In genomic region chr1:152578108-152578721, GRCm38 (mm10) we compare ENCODE assay signal across 10 mouse cellular contexts.
DNase-seq lines count a peak whose midpoint lies in the region; ATAC-seq and TF ChIP-seq lines count a peak whose summit lies in the region.
"Had no signal": no experiment of that assay in that cellular context is flagged by ENCODE, and none has a peak within 500 bp of the region (broad histone marks: within the 10 kb centered on the region; RNA-seq: fewer than 3 reads in every experiment).

No protein-coding gene starts in this region.

- no peak for TF ChIP-seq EP300 in heart, postnatal 0 days (IDR thresholded peaks at IDR 0.05; ENCODE audit: low read depth)

- no peak for ATAC-seq in heart, postnatal 0 days (ENCODE audit: insufficient read depth, low read depth)
- ATAC-seq in forebrain, embryonic 12.5 days (ENCODE audit: low FRiP score), result no peak
- no peak for ATAC-seq in midbrain, embryonic 13.5 days

- peak overlapping the region; percentile 8; the same call in 1 of the 2 replicates for H3K27ac ChIP-seq in heart, postnatal 0 days (ENCODE audit: low read depth)
- H3K27ac ChIP-seq in forebrain, embryonic 12.5 days, result no peak overlapping the region
- no peak overlapping the region for H3K27ac ChIP-seq in midbrain, embryonic 13.5 days
- H3K27ac ChIP-seq: left cerebral cortex, adult 2 months had no signal

- intact Hi-C loops in heart, postnatal 25 days (cut with DNase I), result loop anchor here (2.0 kb wide), 1 partner anchor 15 kb away; no protein-coding TSS in a partner anchor

- WGBS in heart, postnatal 0 days, result 62% methylated on average over 19 of the region's 19 CpGs
- WGBS in forebrain, embryonic 12.5 days, result 38% methylated on average over 19 of the region's 19 CpGs
- WGBS in midbrain, embryonic 13.5 days, result 33% methylated on average over 19 of the region's 19 CpGs

- H3K4me2 ChIP-seq in heart, postnatal 0 days (ENCODE audit: low read depth, low read length), result no peak overlapping the region
- no peak overlapping the region for H3K4me2 ChIP-seq in forebrain, embryonic 12.5 days
- H3K4me2 ChIP-seq in midbrain, embryonic 13.5 days (replicated peaks), result peak overlapping the region; percentile 34

- no peak overlapping the region; the same call in 1 of the 2 replicates for H3K9ac ChIP-seq in heart, postnatal 0 days (replicated peaks; ENCODE audit: low read depth, low read length)
- H3K9ac ChIP-seq in forebrain, embryonic 12.5 days, result 0 out of 2 replicates have a peak overlapping the region, but pooled peaks have one; percentile 29
- H3K9ac ChIP-seq in midbrain, embryonic 13.5 days (replicated peaks), result no peak overlapping the region; the same call in 1 of the 2 replicates

- peaks cover 53% of the 10 kb centered on the region for H3K4me1 ChIP-seq in heart, postnatal 0 days (ENCODE audit: control insufficient read depth, insufficient read depth)
- peaks cover 35% of the 10 kb centered on the region for H3K4me1 ChIP-seq in forebrain, embryonic 12.5 days
- peaks cover 31% of the 10 kb centered on the region for H3K4me1 ChIP-seq in midbrain, embryonic 13.5 days (replicated peaks)

- no peak overlapping the region for H3K4me3 ChIP-seq in heart, postnatal 0 days (ENCODE audit: low read depth, low read length)
- no peak overlapping the region for H3K4me3 ChIP-seq in forebrain, embryonic 12.5 days (replicated peaks)
- no peak overlapping the region for H3K4me3 ChIP-seq in midbrain, embryonic 13.5 days (replicated peaks)
- H3K4me3 ChIP-seq: left cerebral cortex, adult 2 months had no signal

- H3K9me3 ChIP-seq in heart, postnatal 0 days (replicated peaks; ENCODE audit: control insufficient read depth, low read length), result no peaks in the 10 kb centered on the region
- H3K9me3 ChIP-seq in forebrain, embryonic 12.5 days, result no peaks in the 10 kb centered on the region
- H3K9me3 ChIP-seq in midbrain, embryonic 13.5 days, result no peaks in the 10 kb centered on the region

- no peaks in the 10 kb centered on the region for H3K27me3 ChIP-seq in heart, postnatal 0 days (ENCODE audit: control insufficient read depth, insufficient read depth, low read length)
- H3K27me3 ChIP-seq in forebrain, embryonic 12.5 days, result peaks cover 7% of the 10 kb centered on the region; the same call in 1 of the 2 replicates
- H3K27me3 ChIP-seq in midbrain, embryonic 13.5 days, result peaks cover 41% of the 10 kb centered on the region

- DNase-seq in heart, postnatal 0 days (ENCODE audit: low spot score), result no peak
- no peak for DNase-seq in heart, postnatal 25 days (ENCODE audit: low spot score)
- DNase-seq in cerebellum, adult 9-11 months, result peak; percentile 12
- DNase-seq in urinary bladder, adult 18-20 months (ENCODE audit: low spot score in 2 of 2), result no peak
- DNase-seq in ovary, postnatal 10 days (ENCODE audit: low spot score), result no peak
- no peak for DNase-seq in layer of hippocampus, postnatal 36 days
- DNase-seq: thymus, postnatal 14 days had no signal

- no peak for TF ChIP-seq CTCF in heart, postnatal 0 days (IDR thresholded peaks at IDR 0.05; ENCODE audit: low read depth)

- no peaks in the 10 kb centered on the region; the same call in 1 of the 2 replicates for H3K36me3 ChIP-seq in heart, postnatal 0 days (replicated peaks; ENCODE audit: control insufficient read depth, insufficient read depth, low read length)
- H3K36me3 ChIP-seq in forebrain, embryonic 12.5 days (replicated peaks), result no peaks in the 10 kb centered on the region
- H3K36me3 ChIP-seq in midbrain, embryonic 13.5 days, result no peaks in the 10 kb centered on the region
